Mouse (Mus musculus) skeletal muscle tissue, adult 2 months (tissue): Measurements from ENCODE around the gene Dtx2.
A peak's percentile ranks its signal among the peaks of the same experiment; 100 is the strongest.
"Not testable (repeated sequence)": the region's sequence is repeated elsewhere in the genome, so short reads cannot be mapped to it uniquely, and the experiment has no call there.

Source experiments
- DNase-seq: peaks from one replicate; pipeline ENCODE4 v3.0.0-alpha.2; 2012; ENCODE audit warnings: low read depth, low spot score

Dtx2 gene

DNA sequence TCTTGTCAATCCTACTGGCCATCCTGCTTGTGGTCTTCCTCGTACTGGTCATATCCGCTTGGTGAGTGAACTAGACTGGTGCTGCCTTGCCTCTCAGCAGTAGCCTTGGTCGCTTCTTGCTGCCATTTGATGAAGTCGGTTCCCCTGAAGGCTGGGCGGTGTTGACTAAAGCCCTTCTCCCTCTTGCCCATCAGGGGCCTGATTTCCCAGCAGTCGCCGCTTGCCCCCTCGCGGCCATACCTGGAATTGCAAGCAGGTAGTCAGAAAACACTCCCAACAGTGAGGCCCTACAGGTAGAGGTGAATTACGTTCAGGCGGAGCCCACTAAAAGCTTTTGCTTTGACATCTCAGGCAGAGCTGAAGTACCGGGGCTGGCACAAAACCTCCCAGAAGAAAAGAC is 67.0 kb downstream of the Dtx2 start:
- DNase-seq, result peak; percentile 57

DNA sequence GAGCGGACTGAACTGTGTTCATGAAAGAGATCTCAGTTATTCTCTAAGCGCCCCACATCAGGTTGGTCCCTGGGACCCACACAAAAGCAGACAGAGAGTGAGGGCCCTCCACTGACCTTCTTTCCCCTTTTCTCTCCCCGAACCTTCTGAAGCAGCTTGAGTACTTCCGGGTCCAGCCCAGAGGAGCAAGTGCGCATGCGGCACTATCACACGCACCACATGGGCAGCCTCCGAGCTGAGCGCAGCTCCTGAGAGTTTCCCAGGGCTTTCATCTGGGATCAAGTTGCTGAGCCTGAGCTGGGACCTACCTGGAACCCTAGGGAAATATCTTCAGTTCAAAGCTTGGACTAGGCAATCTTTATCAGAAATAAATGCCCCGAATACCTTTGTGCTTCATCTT is 69.3 kb downstream of the Dtx2 start:
- no peak for DNase-seq

DNA sequence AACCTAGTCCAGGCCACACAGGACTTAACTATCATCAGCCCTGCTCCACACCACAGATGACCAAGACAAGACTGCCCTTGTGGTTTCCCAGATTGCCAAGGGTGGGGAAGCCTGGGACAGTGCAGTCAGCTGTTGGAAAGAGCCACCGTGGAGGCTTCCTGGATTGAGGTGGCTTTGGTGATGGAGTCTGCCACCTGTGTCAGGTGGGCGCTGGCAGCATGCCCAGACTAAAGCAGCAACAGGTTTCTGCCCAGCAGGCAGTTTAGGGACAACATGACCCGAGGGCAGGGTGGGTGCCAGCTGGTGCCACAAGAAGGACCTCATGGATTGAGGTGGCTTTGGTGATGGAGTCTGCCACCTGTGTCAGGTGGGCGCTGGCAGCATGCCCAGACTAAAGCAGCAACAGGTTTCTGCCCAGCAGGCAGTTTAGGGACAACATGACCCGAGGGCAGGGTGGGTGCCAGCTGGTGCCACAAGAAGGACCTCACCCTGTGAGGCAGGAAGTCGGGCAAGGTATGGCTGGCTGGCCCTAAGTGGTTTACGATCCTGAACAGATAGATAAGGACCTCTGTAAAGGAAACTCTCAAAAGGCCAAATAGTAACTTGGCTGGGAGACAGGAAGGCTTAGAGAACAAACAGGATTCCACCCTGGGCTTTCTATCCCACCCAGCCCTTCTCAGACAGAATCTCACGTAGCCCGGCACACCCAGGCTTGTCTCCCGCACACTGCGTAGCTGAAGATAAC is 72.0 kb downstream of the Dtx2 start:
- DNase-seq, result not testable (repeated sequence)

DNA sequence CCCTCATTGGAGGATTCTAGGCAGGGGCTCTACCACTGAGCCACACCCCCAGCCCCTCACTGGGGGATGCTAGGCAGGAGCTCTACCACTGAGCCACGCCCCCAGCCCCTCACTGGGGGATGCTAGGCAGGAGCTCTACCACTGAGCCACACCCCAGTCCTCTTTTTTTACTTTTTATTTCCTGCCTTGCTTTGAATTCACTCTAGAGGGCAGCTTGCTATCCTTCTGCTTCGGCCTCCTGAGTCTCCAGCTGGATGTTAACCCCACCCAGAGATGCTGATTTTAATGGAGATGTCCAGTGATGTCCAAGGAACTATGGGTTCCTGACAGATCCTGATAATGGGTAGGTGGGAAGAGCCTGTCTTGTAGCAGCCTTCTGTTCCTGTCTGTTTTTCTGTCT is 74.8 kb downstream of the Dtx2 start:
- no peak for DNase-seq

DNA sequence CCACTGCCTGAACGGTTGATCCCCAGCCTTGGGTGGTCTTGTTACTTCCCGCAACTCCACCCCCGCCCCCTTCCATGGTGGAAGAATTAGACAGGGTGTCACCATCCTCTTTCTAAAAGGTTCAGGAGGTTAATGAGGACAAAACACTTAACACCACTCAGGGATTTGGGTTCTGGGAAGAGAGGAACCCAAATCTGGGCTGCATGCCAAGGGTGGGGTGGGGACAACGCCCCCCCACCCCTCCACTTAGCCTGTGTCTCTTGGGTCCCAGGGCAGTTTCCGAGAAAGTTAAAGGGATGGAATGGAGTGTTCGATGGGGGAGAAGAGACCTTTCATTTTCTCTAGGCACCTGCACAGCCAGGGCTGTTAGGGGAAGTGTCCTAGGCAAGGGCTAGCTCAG is 78.5 kb downstream of the Dtx2 start:
- DNase-seq, result no peak

DNA sequence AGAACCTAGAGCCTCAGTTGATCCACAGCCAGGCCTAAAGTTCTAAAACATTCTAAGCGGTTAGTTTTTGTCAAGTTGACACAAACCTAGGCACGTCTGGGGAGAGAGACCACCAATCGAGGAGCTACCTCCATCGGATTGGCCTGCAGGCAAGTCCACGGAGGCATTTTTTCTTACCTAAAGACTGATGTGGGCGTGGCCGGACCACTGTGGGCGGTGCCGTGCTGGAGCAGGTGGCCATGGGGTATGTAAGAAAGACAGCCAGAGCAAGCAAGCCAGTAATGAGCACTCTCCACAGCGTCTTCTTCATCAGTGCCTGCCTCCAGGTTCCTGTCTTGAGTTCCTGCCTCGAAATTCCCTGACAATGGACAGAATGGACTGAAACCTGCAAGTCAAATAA is 78.9 kb downstream of the Dtx2 start:
- DNase-seq, result no peak

DNA sequence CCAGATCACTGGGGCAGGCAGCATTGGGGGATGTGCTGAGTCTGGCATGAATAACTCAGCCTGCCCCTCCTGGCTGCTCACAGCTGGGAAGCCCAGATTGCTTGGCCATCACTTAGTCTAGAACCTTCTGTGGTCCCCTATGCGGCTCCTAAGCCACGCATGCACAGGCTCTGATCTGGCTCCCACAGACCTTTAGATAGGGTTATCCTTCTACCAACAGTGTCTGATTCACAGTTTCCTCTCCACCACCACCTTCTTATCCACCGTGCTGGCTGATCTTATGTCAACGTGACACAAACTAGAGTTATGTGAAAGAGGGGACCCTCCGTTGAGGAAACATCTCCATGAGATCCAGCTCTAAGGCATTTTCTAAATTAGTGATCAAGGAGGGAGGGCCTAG is 80.5 kb downstream of the Dtx2 start:
- DNase-seq, result no peak

DNA sequence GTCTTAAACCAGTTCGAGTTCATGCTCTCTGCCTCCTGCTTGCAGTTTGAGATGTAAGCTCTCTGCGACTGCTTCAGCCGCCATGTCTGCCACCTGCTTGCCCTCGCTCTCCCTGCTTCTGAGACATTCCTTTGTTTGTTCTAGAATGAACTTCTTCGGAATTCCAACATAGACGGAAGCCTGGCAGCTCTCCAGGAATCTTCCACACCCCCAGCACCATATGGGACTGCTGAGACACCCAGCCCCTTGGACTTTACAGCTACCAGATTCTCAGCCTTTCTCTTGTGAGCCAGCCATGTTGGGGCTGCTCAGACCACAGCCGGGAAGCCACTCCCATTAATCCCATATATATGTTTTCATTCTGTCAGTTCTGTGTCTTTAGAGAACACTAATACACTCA is 81.7 kb downstream of the Dtx2 start:
- DNase-seq, result no peak

DNA sequence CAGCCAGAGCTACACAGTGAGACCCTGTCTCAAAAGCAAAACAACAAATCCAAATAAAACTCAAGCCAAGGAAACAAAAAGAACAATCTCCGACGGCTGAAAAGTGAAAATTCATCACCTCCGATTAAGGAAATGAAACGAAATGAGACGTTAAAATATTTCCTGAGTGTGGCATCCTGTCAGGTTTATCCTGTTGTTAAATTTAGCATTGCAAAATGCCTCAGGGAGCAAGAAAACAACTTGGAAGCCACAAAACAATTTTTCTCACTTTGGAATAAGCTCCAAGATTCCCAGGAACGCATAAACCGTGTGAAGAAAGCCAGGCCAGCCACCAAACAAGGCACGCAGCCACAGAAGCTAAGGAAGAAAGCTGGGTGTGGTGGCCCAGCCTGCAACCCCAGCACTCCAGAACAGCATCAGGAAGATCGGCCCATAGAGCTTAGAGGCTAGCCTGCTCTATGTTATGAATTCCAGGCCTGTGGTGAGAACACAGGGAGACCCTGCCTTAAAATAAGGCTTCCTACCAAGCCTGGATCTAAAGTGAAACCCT is 82.5 kb downstream of the Dtx2 start:
- no peak for DNase-seq

DNA sequence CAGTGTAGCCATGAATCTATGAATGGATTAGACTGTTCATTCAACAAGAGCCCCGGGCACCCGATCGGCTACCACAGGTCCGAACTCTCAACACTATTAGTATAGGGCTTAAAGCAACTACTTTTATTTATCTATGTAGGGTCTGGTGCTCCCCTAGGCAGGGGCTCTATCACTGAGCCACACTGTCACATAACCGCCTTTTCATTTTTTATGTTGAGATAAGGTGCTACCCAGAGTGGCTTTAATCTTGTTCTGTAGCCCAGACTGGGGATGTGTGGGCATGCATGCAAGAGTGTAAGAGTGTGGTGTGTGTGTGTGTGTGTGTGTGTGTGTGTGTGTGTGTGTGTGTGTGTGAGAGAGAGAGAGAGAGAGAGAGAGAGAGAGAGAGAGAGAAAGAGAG is 83.5 kb downstream of the Dtx2 start:
- no peak for DNase-seq

DNA sequence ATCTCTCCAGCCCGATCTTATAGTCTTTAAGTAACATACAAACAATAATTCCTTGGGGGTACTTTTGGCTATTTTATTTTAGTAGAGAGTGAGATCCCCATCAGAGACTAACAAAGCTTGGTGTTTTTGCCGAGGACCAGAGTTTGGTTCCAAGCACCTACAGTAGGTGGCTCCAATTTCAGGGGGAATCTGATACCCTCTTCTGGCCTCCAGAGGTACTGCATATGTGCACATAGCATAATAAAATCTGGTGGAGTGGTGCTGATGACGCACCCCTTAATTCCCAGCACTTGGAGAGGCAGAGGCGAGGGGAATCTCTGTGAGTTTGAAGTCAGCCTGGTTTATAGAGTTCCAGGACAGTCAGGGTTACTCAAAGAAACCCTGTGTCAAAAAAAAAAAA is 87.7 kb downstream of the Dtx2 start:
- no peak for DNase-seq
